Comparison of ENCODE assay signal across 8 mouse cellular contexts in the genomic region with DNA sequence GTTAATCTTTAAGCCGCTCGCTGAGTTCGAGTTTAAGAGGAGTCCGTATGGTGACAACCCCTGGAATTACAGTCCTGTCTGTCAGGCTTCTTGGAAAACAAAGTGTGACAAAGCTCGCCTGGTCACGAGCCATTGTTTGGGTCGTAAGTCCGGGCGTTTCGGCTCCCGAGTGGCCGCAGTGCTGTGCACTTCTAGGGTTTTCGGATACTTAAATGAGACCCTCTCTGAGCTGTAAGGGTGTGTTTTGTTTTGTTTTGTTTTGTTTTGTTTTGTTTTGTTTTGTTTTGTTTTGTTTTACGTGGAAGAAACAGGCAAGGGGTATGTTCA. TPM values are rescaled to one million over a fixed set of nuclear protein-coding genes. Genes with fewer than 3 reads are reported as not detected.
A peak's percentile ranks its signal among the peaks of the same experiment; 100 is the strongest.
DNase-seq lines count a peak whose midpoint lies in the region; ATAC-seq and TF ChIP-seq lines count a peak whose summit lies in the region.

No protein-coding gene starts in this region.

- H3K36me3 ChIP-seq in kidney, embryonic 14.5 days (ENCODE audit: control insufficient read depth, insufficient read depth, low read length): no peaks in the 10 kb centered on the region
- no peaks in the 10 kb centered on the region for H3K36me3 ChIP-seq in embryonic facial prominence, embryonic 12.5 days
- no peaks in the 10 kb centered on the region for H3K36me3 ChIP-seq in hindbrain, postnatal 0 days (ENCODE audit: insufficient read depth, low read length)
- H3K36me3 ChIP-seq in midbrain, embryonic 15.5 days (replicated peaks): no peaks in the 10 kb centered on the region

- peaks cover 14% of the 10 kb centered on the region for H3K4me1 ChIP-seq in kidney, embryonic 14.5 days (ENCODE audit: control insufficient read depth, insufficient read depth, low read length)
- H3K4me1 ChIP-seq in embryonic facial prominence, embryonic 12.5 days: peaks cover 12% of the 10 kb centered on the region; the same call in 1 of the 2 replicates
- H3K4me1 ChIP-seq in hindbrain, postnatal 0 days (ENCODE audit: insufficient read depth, low read length): no peaks in the 10 kb centered on the region
- H3K4me1 ChIP-seq in midbrain, embryonic 15.5 days: peaks cover 20% of the 10 kb centered on the region

- TF ChIP-seq CTCF in hindbrain, postnatal 0 days (IDR thresholded peaks at IDR 0.05; ENCODE audit: low read depth): no peak; the same call in 1 of the 2 replicates

- H3K27ac ChIP-seq in kidney, embryonic 14.5 days (ENCODE audit: low read depth, low read length): peak overlapping the region; percentile 95
- peak overlapping the region; percentile 93 for H3K27ac ChIP-seq in embryonic facial prominence, embryonic 12.5 days
- H3K27ac ChIP-seq in hindbrain, postnatal 0 days: peak overlapping the region; percentile 85
- H3K27ac ChIP-seq in midbrain, embryonic 15.5 days: peak overlapping the region; percentile 86

- H3K9ac ChIP-seq in kidney, embryonic 14.5 days (ENCODE audit: low read depth, low read length): peak overlapping the region; percentile 84
- peak overlapping the region; percentile 79 for H3K9ac ChIP-seq in embryonic facial prominence, embryonic 12.5 days
- H3K9ac ChIP-seq in hindbrain, postnatal 0 days (replicated peaks; ENCODE audit: low read length): peak overlapping the region; percentile 64; the same call in 1 of the 2 replicates
- H3K9ac ChIP-seq in midbrain, embryonic 15.5 days: peak overlapping the region; percentile 41; the same call in 1 of the 2 replicates

- no peaks in the 10 kb centered on the region for H3K9me3 ChIP-seq in kidney, embryonic 14.5 days (ENCODE audit: control insufficient read depth, low read length)
- H3K9me3 ChIP-seq in embryonic facial prominence, embryonic 12.5 days: no peaks in the 10 kb centered on the region
- H3K9me3 ChIP-seq in hindbrain, postnatal 0 days (ENCODE audit: low read length): no peaks in the 10 kb centered on the region
- H3K9me3 ChIP-seq in midbrain, embryonic 15.5 days: no peaks in the 10 kb centered on the region

- under 1% methylated on average over 14 of the region's 14 CpGs for WGBS in kidney, embryonic 14.5 days
- under 1% methylated on average over 14 of the region's 14 CpGs for WGBS in embryonic facial prominence, embryonic 12.5 days
- under 1% methylated on average over 14 of the region's 14 CpGs for WGBS in hindbrain, postnatal 0 days
- WGBS in midbrain, embryonic 15.5 days: 1% methylated on average over 14 of the region's 14 CpGs

- DNase-seq in kidney, postnatal 25 days: no peak
- DNase-seq in hindbrain, postnatal 0 days (ENCODE audit: low spot score): no peak
- no peak for DNase-seq in adrenal gland, postnatal 4 days (ENCODE audit: low spot score in 2 of 2)
- no peak for DNase-seq in adrenal gland, adult 18-20 months (ENCODE audit: low spot score in 2 of 2)
- DNase-seq in spleen, adult 18-20 months: no peak

- no peaks in the 10 kb centered on the region for H3K27me3 ChIP-seq in kidney, embryonic 14.5 days (ENCODE audit: control insufficient read depth, insufficient read depth, low read length)
- H3K27me3 ChIP-seq in embryonic facial prominence, embryonic 12.5 days: no peaks in the 10 kb centered on the region
- no peaks in the 10 kb centered on the region for H3K27me3 ChIP-seq in hindbrain, postnatal 0 days (ENCODE audit: insufficient read depth, low read length)
- peaks cover 4% of the 10 kb centered on the region; the same call in 1 of the 2 replicates for H3K27me3 ChIP-seq in midbrain, embryonic 15.5 days (replicated peaks)

- no peak for ATAC-seq in kidney, embryonic 14.5 days (ENCODE audit: low FRiP score, low TSS enrichment)
- ATAC-seq in embryonic facial prominence, embryonic 12.5 days (ENCODE audit: insufficient number of reproducible peaks, insufficient read depth, low FRiP score, low TSS enrichment): 0 out of 2 replicates have a peak, but pooled peaks have one; percentile 5
- ATAC-seq in hindbrain, postnatal 0 days: no peak; the same call in 1 of the 2 replicates
- ATAC-seq in midbrain, embryonic 15.5 days (replicated peaks): peak; percentile 24

- peak overlapping the region; percentile 70 for H3K4me2 ChIP-seq in kidney, embryonic 14.5 days (replicated peaks; ENCODE audit: low read depth, low read length)
- H3K4me2 ChIP-seq in embryonic facial prominence, embryonic 12.5 days (replicated peaks): peak overlapping the region; percentile 57
- H3K4me2 ChIP-seq in hindbrain, postnatal 0 days (ENCODE audit: low read depth, low read length): peak overlapping the region; percentile 79
- peak overlapping the region; percentile 97 for H3K4me2 ChIP-seq in midbrain, embryonic 15.5 days

- peak overlapping the region; percentile 85 for H3K4me3 ChIP-seq in kidney, embryonic 14.5 days (ENCODE audit: low read length)
- H3K4me3 ChIP-seq in embryonic facial prominence, embryonic 12.5 days: peak overlapping the region; percentile 79
- peak overlapping the region; percentile 73 for H3K4me3 ChIP-seq in hindbrain, postnatal 0 days (ENCODE audit: low read length)
- peak overlapping the region; percentile 59 for H3K4me3 ChIP-seq in midbrain, embryonic 15.5 days

RNA-seq across cellular contexts. Expression of gene Sash1, which starts 0.6 kb away (rescaled TPM):
- polyA plus RNA-seq in kidney, embryonic 14.5 days (2014; fragmentation: Nextera tagmentation; extraction: Ambion mirVana): 5.5 and 6.5 TPM in 2 replicates
- polyA plus RNA-seq in embryonic facial prominence, embryonic 12.5 days (2016; fragmentation: Nextera tagmentation; extraction: Ambion mirVana): 6.5 and 7.9 TPM in 2 replicates
- total RNA-seq in hindbrain, postnatal 0 days (2014; rRNA removed): 50.8 and 60.0 TPM in 2 replicates
- polyA plus RNA-seq in hindbrain, postnatal 0 days (2015; fragmentation: Nextera tagmentation; extraction: Ambion mirVana): 7.2 and 7.4 TPM in 2 replicates
- polyA plus RNA-seq in midbrain, embryonic 15.5 days (2015; fragmentation: Nextera tagmentation; extraction: Ambion mirVana): 3.1 and 3.3 TPM in 2 replicates
- total RNA-seq in adrenal gland, postnatal 4 days (2021): 10 to 100 TPM; 71.2 to 74.2 TPM
- 10 to 100 TPM; 35.1 to 83.4 TPM for total RNA-seq in adrenal gland, adult 18-20 months (2021)

Comparison
In these comparisons a context has a peak if more than half of its experiments do, and no peak if none do; other contexts are left out.
1. ATAC-seq: peak in embryonic facial prominence, embryonic 12.5 days (single experiment) and midbrain, embryonic 15.5 days (single experiment); none in kidney, embryonic 14.5 days (single experiment) and hindbrain, postnatal 0 days (single experiment).
2. Peak in every context shown above with its lines, with median percentiles within 50 percentile points of each other: H3K27ac ChIP-seq, H3K4me2 ChIP-seq, H3K4me3 ChIP-seq and H3K9ac ChIP-seq.